Mouse (Mus musculus) spleen, adult 2 months (tissue): ENCODE measurements at regions not wholly inside any gene's neighbourhood (a gene's known extent, or its start where the extent isn't known, plus 50 kb on each side); places are given as distances from the start of the nearest gene placed in this dataset.

Experiments
- CTCF ChIP-seq: fragments of 200-500 bp; IDR thresholded peaks from 2 replicates; pipeline ENCODE4 v1.5.1; 2011; ENCODE audit warnings: mild to moderate bottlenecking, inconsistent platforms; ENCODE audit not compliant: insufficient read depth, insufficient read length, insufficient replicate concordance; ENCODE audit errors: extremely low read depth
- POLR2A ChIP-seq: fragments of 200-500 bp; IDR thresholded peaks from 2 replicates; pipeline ENCODE4 v1.6.1; 2011; ENCODE audit warnings: low read depth, low read length, inconsistent platforms

DNA sequence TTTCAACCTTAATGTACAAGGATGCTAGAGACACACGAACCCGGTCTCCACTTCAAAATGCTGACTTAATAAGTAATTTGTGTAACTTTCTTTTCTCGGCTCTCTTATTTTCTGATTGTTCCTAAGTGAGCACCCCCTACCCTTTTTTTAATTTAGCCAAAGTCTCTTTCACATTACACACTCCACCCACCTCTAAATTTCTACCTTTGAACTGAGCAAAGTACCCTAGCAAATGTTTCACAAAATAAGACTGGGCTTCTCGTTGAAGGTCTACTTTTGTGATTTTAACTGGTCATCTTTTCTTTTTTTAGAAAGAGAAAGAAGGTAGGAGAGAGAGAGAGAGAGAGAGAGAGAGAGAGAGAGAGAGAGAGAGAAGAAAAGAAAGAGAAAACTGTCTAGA lies 2888.4 kb upstream of the Gm7489 start:
- TF ChIP-seq CTCF = no peak
- TF ChIP-seq POLR2A = no peak
